Mouse (Mus musculus) layer of hippocampus, postnatal 25 days (tissue): ENCODE results near the gene Fmc1. TPM values are rescaled to one million over a fixed set of nuclear protein-coding genes. Genes with fewer than 3 reads are reported as not detected.

Experiments
- DNase-seq, 2 experiments: peaks; one replicate each; pipeline ENCODE4 v3.0.0; 2022; ENCODE audit warnings: mixed read lengths in 2 of 2, low spot score in 1 of 2; ENCODE audit errors: extremely low spot score in 1 of 2
- microRNA-seq, 2 experiments: library from miRNA; unstranded; fragments of <30 nt; microRNA quantifications; one replicate each; pipeline ENCODE4 v1.2.0; 2021
- total RNA-seq, 2 experiments: library from RNA; stranded (reverse); gene quantifications; 2 replicates each; pipeline ENCODE4 v1.2.3; 2021

Gene Fmc1
- total RNA-seq, 2 experiments from 2014 or later: 50.7 to 63.4 TPM

- peak; percentile 78 to 82 for DNase-seq
These were observed 18.0 kb downstream of the Fmc1 start, which contains the start of gene Luc7l2 for GRCm38 (mm10) chr6:38551062-38551988. Gene Luc7l2, plus strand, starts transcription at chr6:38551334.

DNA sequence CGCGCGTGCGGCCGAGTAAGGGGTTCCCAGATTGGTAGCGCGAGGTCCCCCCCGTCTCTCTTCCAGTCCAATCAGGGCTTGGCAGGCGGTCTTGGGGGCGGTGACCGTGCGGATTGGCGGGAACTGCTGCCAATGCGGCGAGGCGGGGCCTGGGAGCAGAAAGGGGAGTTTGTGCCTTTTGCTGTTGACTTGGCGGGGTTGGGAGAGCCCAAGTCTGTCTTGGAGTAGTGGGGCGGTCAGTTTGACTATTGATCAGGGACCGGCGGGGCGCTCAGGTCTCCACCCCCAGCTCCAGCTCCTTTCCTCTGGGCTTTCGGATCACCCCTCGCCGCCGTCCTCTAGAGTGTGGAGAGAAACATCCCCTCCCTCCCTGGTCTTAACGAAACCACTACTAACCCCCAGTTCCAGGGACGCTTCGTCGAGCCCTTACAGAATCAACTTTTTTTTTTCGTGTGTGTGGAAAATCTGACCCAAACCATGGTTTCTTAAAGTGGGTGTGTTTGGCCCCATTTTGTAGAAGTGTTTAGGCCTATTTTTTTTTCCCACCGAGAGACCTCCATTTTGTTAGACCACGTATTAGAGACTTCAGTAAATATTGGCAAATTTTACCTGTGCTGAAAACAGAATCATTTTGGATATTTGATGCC is 18.8 kb downstream of the Fmc1 start:
- peak; percentile 89 to 93 for DNase-seq

GRCm38 (mm10) chr6:38552636-38553000 is 19.3 kb downstream of the Fmc1 start:
- no peak for DNase-seq

GRCm38 (mm10) chr6:38576096-38576495 is 42.8 kb downstream of the Fmc1 start:
- DNase-seq: no peak

DNA sequence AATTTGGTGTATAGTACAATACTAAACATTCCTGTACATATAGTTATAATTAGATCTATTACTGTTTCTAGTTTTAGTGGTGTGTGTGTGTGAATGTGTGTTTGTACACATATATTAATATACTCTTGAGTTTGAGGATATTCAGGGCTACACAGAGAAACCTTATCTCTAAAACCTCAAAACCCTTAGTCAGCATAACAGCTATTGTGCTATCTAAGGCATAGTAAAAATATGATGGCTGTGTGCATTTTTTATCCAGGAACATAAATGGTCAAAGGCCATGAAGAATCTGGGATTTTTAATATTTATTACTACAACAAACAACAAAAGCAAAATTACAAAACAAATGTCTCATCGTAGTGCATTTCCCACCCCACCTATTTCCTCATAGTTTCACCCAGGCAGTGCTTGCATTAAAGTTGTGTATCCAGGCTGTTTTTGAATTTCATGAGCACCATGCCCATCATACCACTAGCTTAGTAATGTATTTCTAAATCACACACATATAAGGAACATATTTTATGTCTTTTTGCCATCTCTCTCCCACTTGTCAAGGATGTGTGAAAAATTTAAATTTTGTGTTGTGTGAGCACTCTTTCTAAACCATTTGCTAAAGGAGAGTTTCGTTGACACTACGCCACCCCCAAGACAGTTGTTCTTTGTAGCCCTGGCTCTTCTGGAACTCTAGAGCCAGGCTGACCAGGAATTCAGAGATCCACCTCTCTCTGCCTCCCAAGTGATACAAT is 47.0 kb downstream of the Fmc1 start:
- DNase-seq: no peak

DNA sequence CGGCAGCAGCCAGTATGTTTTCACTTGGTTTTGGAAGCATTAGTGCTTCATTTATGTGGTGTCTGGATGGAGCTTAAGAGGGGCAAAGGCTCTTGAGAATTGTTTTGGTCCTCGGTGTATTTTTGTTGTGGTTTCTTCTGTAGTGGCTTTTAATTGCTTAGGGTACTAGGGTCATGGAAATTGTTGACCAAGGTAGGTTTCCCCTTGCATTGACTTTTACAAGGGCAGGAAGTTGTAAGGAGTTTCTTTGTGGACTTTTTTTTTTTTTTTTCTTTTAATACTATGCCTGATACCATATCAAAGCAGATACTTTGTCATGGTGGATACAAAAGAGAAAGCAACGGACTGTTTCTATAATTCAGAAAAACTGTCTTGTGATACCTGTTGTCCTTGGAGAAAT is 48.4 kb downstream of the Fmc1 start:
- no peak for DNase-seq

Small RNAs within 50 kb of the gene (microRNA-seq; reads per million reads assigned to microRNA genes)
- gene Mir7670: 0 reads per million in 2 experiments

Other genes with a start within 250 kb of the Fmc1 start
- gene Zc3hav1l, start 234.2 kb upstream of the Fmc1 start, total RNA-seq: 1 to 10 TPM; 3.5 to 4.3 TPM
- 1 to 10 TPM; 2.7 to 3.0 TPM for gene Zc3hav1, start 178.9 kb upstream of the Fmc1 start, total RNA-seq
- gene Ttc26, start 152.0 kb upstream of the Fmc1 start, total RNA-seq: 10 to 100 TPM in 1 of 2 experiments, 1 to 10 TPM in 1; 9.0 to 11.8 TPM
- 10 to 100 TPM; 33.8 to 46.4 TPM for gene Ubn2, start 99.6 kb upstream of the Fmc1 start, total RNA-seq
- gene Luc7l2, start 17.8 kb downstream of the Fmc1 start, total RNA-seq: 100 to 1,000 TPM; 133 to 214 TPM
- 1 to 10 TPM in 1 of 2 experiments, under 1 TPM in 1; 0.94 to 1.4 TPM for gene Klrg2, start 103.7 kb downstream of the Fmc1 start, total RNA-seq
- 10 to 100 TPM; 78.5 to 83.7 TPM for gene Clec2l, start 129.6 kb downstream of the Fmc1 start, total RNA-seq